Mouse (Mus musculus) MEL (cell line): ENCODE data around the gene Rabl6. TPM values are rescaled to one million over a fixed set of nuclear protein-coding genes. Genes with fewer than 3 reads are reported as not detected.

Experiments used
- DNase-seq: peaks from one replicate; pipeline ENCODE4 v3.0.0; 2011; ENCODE audit warnings: low read depth, low spot score
- H3K27ac ChIP-seq: 2 replicates; pipeline ENCODE4 v1.5.1; 2012; ENCODE audit warnings: low read depth, mild to moderate bottlenecking, control low read depth, low read length, moderate library complexity; ENCODE audit not compliant: control insufficient read depth
- H3K27me3 ChIP-seq, 2 experiments: fragments of 150-350 bp in 1 of 2; sonication (generic) in 1 of 2; 2 replicates each; pipeline ENCODE4 v1.6.1; 2012; ENCODE audit warnings: low read length in 2 of 2, mild to moderate bottlenecking in 2 of 2, improper control_type of control experiment in 1 of 2, moderate library complexity in 1 of 2; ENCODE audit not compliant: insufficient read depth in 2 of 2, control insufficient read depth in 1 of 2
- H3K36me3 ChIP-seq, 2 experiments: 2 replicates each; pipeline ENCODE4 v1.6.1; 2012 to 2014; ENCODE audit warnings: low read length in 2 of 2, improper control_type of control experiment in 1 of 2, inconsistent platforms in 1 of 2, mild to moderate bottlenecking in 1 of 2; ENCODE audit not compliant: insufficient read depth in 2 of 2, control insufficient read depth in 1 of 2
- H3K4me1 ChIP-seq, 2 experiments: fragments of 150-350 bp in 1 of 2; sonication (generic) in 1 of 2; 2 replicates each; pipeline ENCODE4 v1.6.1; 2012; ENCODE audit warnings: low read length in 2 of 2, improper control_type of control experiment in 1 of 2, mild to moderate bottlenecking in 1 of 2; ENCODE audit not compliant: insufficient read depth in 2 of 2, control insufficient read depth in 1 of 2
- H3K4me3 ChIP-seq, 2 experiments: fragments of 150-350 bp in 1 of 2; sonication (generic) in 1 of 2; 2 replicates each; pipeline ENCODE4 v1.5.1; 2012; ENCODE audit warnings: low read depth in 2 of 2, low read length in 2 of 2, mild to moderate bottlenecking in 2 of 2, moderate library complexity in 2 of 2, control low read depth in 1 of 2, improper control_type of control experiment in 1 of 2; ENCODE audit not compliant: control insufficient read depth in 1 of 2, insufficient read depth in 1 of 2
- H3K79me2 ChIP-seq: 2 replicates; pipeline ENCODE4 v1.6.1; 2012; ENCODE audit warnings: mild to moderate bottlenecking, low read length, moderate library complexity; ENCODE audit not compliant: control insufficient read depth, poor library complexity, insufficient read depth
- H3K9ac ChIP-seq: 2 replicates; pipeline ENCODE4 v1.6.1; 2012; ENCODE audit warnings: low read depth, mild to moderate bottlenecking, control low read depth, low read length, moderate library complexity; ENCODE audit not compliant: control insufficient read depth, poor library complexity, severe bottlenecking
- H3K9me3 ChIP-seq: fragments of 150-350 bp; sonication (generic); replicated peaks from 2 replicates; pipeline ENCODE4 v1.6.1; 2012; ENCODE audit warnings: mild to moderate bottlenecking, low read length, improper control_type of control experiment, moderate library complexity; ENCODE audit not compliant: insufficient read depth
- BHLHE40 ChIP-seq: IDR thresholded peaks from 2 replicates; pipeline ENCODE4 v1.6.1; 2012; ENCODE audit warnings: low read depth, mild to moderate bottlenecking, inconsistent platforms, low read length, improper control_type of control experiment, borderline replicate concordance
- CHD2 ChIP-seq: IDR thresholded peaks from 2 replicates; pipeline ENCODE4 v1.6.1; 2011; ENCODE audit warnings: low read length, improper control_type of control experiment
- ELF1 ChIP-seq: IDR thresholded peaks from 2 replicates; pipeline ENCODE4 v1.6.1; 2014; ENCODE audit warnings: low read depth, mild to moderate bottlenecking, inconsistent platforms, low read length, improper control_type of control experiment, moderate library complexity
- EP300 ChIP-seq, 2 experiments: IDR thresholded peaks; 2 replicates each; pipeline ENCODE4 v1.6.1; 2011; ENCODE audit warnings: improper control_type of control experiment in 2 of 2, low read length in 2 of 2, low read depth in 1 of 2, mild to moderate bottlenecking in 1 of 2
- GABPA ChIP-seq: IDR thresholded peaks from 2 replicates; pipeline ENCODE4 v1.6.1; 2012; ENCODE audit warnings: low read depth, mild to moderate bottlenecking, inconsistent platforms, low read length, improper control_type of control experiment, moderate library complexity
- GATA1 ChIP-seq: IDR thresholded peaks from 2 replicates; pipeline ENCODE4 v1.6.1; 2011; ENCODE audit warnings: low read depth, low read length, improper control_type of control experiment
- HCFC1 ChIP-seq: IDR thresholded peaks from 2 replicates; pipeline ENCODE4 v1.6.1; 2012; ENCODE audit warnings: low read depth, mild to moderate bottlenecking, inconsistent platforms, low read length, improper control_type of control experiment, moderate library complexity
- JUND ChIP-seq: IDR thresholded peaks from 2 replicates; pipeline ENCODE4 v1.6.1; 2011; ENCODE audit warnings: low read depth, mild to moderate bottlenecking, improper control_type of control experiment, low read length
- KAT2A ChIP-seq: conservative IDR thresholded peaks from 2 replicates; pipeline ENCODE4 v1.6.1; 2012; ENCODE audit warnings: low read depth, low read length, improper control_type of control experiment, inconsistent platforms
- MAFK ChIP-seq: IDR thresholded peaks from 2 replicates; pipeline ENCODE4 v1.6.1; 2011; ENCODE audit warnings: low read depth, mild to moderate bottlenecking, low read length, improper control_type of control experiment, borderline replicate concordance
- MAZ ChIP-seq: IDR thresholded peaks from 2 replicates; pipeline ENCODE4 v1.6.1; 2012; ENCODE audit warnings: low read depth, mild to moderate bottlenecking, inconsistent platforms, low read length, improper control_type of control experiment
- MEF2A ChIP-seq: IDR thresholded peaks from 2 replicates; pipeline ENCODE4 v1.6.1; 2014; ENCODE audit warnings: low read depth, mild to moderate bottlenecking, inconsistent platforms, low read length, improper control_type of control experiment; ENCODE audit not compliant: poor library complexity, insufficient replicate concordance, severe bottlenecking; ENCODE audit errors: extremely low read depth
- MXI1 ChIP-seq: IDR thresholded peaks from 2 replicates; pipeline ENCODE4 v1.6.1; 2011; ENCODE audit warnings: mild to moderate bottlenecking, low read depth, low read length, improper control_type of control experiment
- MYB ChIP-seq: IDR thresholded peaks from 2 replicates; pipeline ENCODE4 v1.6.1; 2011; ENCODE audit warnings: mild to moderate bottlenecking, low read depth, low read length, improper control_type of control experiment
- NELFE ChIP-seq: IDR thresholded peaks from 2 replicates; pipeline ENCODE4 v1.6.1; 2011; ENCODE audit warnings: low read depth, low read length, improper control_type of control experiment
- POLR2A ChIP-seq, 2 experiments: IDR thresholded peaks; 2 replicates each; pipeline ENCODE4 v1.6.1; 2011 to 2012; ENCODE audit warnings: low read length in 2 of 2, mild to moderate bottlenecking in 2 of 2, control low read depth in 1 of 2, improper control_type of control experiment in 1 of 2, low read depth in 1 of 2, moderate library complexity in 1 of 2; ENCODE audit not compliant: control insufficient read depth in 1 of 2, insufficient read depth in 1 of 2, poor library complexity in 1 of 2
- RAD21 ChIP-seq: IDR thresholded peaks from 2 replicates; pipeline ENCODE4 v1.6.1; 2011; ENCODE audit warnings: mild to moderate bottlenecking, low read depth, low read length, improper control_type of control experiment
- RCOR1 ChIP-seq: IDR thresholded peaks from 2 replicates; pipeline ENCODE4 v1.6.1; 2012; ENCODE audit warnings: low read depth, mild to moderate bottlenecking, inconsistent platforms, low read length, improper control_type of control experiment
- SIN3A ChIP-seq: IDR thresholded peaks from 2 replicates; pipeline ENCODE4 v1.6.1; 2012; ENCODE audit warnings: low read length, improper control_type of control experiment, inconsistent platforms
- SMC3 ChIP-seq: IDR thresholded peaks from 2 replicates; pipeline ENCODE4 v1.6.1; 2011; ENCODE audit warnings: low read depth, low read length, improper control_type of control experiment
- TBP ChIP-seq: IDR thresholded peaks from 2 replicates; pipeline ENCODE4 v1.8.0; 2011; ENCODE audit warnings: low read depth, low read length, improper control_type of control experiment
- TCF12 ChIP-seq: IDR thresholded peaks from 2 replicates; pipeline ENCODE4 v1.6.1; 2014; ENCODE audit warnings: low read depth, mild to moderate bottlenecking, inconsistent platforms, low read length, improper control_type of control experiment, moderate library complexity
- UBTF ChIP-seq: IDR thresholded peaks from 2 replicates; pipeline ENCODE4 v1.6.1; 2012; ENCODE audit warnings: low read depth, mild to moderate bottlenecking, inconsistent platforms, low read length, improper control_type of control experiment, moderate library complexity, borderline replicate concordance; ENCODE audit not compliant: insufficient read depth
- USF1 ChIP-seq: IDR thresholded peaks from 2 replicates; pipeline ENCODE4 v1.6.1; 2014; ENCODE audit warnings: low read depth, mild to moderate bottlenecking, inconsistent platforms, low read length, improper control_type of control experiment, moderate library complexity
- USF2 ChIP-seq, 2 experiments: IDR thresholded peaks; 2 replicates each; pipeline ENCODE4 v1.6.1; 2011 to 2012; ENCODE audit warnings: improper control_type of control experiment in 2 of 2, low read length in 2 of 2, borderline replicate concordance in 1 of 2, inconsistent platforms in 1 of 2, low read depth in 1 of 2, mild to moderate bottlenecking in 1 of 2; ENCODE audit not compliant: insufficient read depth in 1 of 2
- ZC3H11A ChIP-seq: IDR thresholded peaks from 2 replicates; pipeline ENCODE4 v1.6.1; 2012; ENCODE audit warnings: low read depth, mild to moderate bottlenecking, inconsistent platforms, low read length, improper control_type of control experiment
- ZMIZ1 ChIP-seq: IDR thresholded peaks from 2 replicates; pipeline ENCODE4 v1.6.1; 2012; ENCODE audit warnings: low read depth, mild to moderate bottlenecking, inconsistent platforms, low read length, improper control_type of control experiment, moderate library complexity
- polyA plus RNA-seq, 2 experiments: library from polyadenylated mRNA; stranded (reverse) in 1 of 2; unstranded in 1 of 2; fragments of >175 nt in 1 of 2; fragments of >200 nt in 1 of 2; gene quantifications; 2 replicates each; pipeline versions ENCODE4 v1.2.1 to v1.2.4; 2012; ENCODE audit warnings: low replicate concordance in 2 of 2, low read depth in 1 of 2; ENCODE audit not compliant: insufficient read length in 2 of 2, insufficient read depth in 1 of 2, missing spikeins in 1 of 2
- total RNA-seq: library from RNA; depleted of rRNA; stranded (reverse); fragments of 300-350 nt; gene quantifications from 2 replicates; pipeline ENCODE4 v1.2.3, GENCODE M21; 2012

Rabl6 gene
- total and polyA plus RNA-seq, 3 experiments: 76.9 to 104 (median 84.7) TPM

GRCm38 (mm10) chr2:25656691-25657090, 48.4 kb upstream of the Rabl6 start:
- no peak for DNase-seq
- Histone ChIP-seq H3K4me3 (no peak overlapping the region), H3K27ac (no peak overlapping the region), H3K9ac (no peak overlapping the region), H3K9me3 (no peaks in the 10 kb centered on the region), H3K36me3 (no peaks in the 10 kb centered on the region), H3K79me2 (no peaks in the 10 kb centered on the region), H3K4me1 (no peaks in the 10 kb centered on the region), H3K27me3 (peaks cover 10 to 20% of the 10 kb centered on the region in 2 experiments; a peak in 3 of 4 replicates)
- TF ChIP-seq HCFC1: no peak
- no peak for TF ChIP-seq USF2 (IDR thresholded peaks at IDR 0.05; ENCODE audit: borderline replicate concordance in 1 of 2, insufficient read depth in 1 of 2, low read depth in 1 of 2, low read length in 2 of 2)
- TF ChIP-seq TCF12: no peak
- no peak for TF ChIP-seq MEF2A
- TF ChIP-seq KAT2A: no peak
- no peak for TF ChIP-seq UBTF
- no peak for TF ChIP-seq SMC3
- no peak for TF ChIP-seq GABPA
- no peak for TF ChIP-seq GATA1
- no peak for TF ChIP-seq JUND
- TF ChIP-seq USF1: no peak
- TF ChIP-seq CHD2: no peak
- TF ChIP-seq POLR2A (IDR thresholded peaks at IDR 0.05; ENCODE audit: control insufficient read depth in 1 of 2, insufficient read depth in 1 of 2, low read depth in 1 of 2, low read length in 2 of 2, poor library complexity in 1 of 2): no peak
- TF ChIP-seq MXI1: no peak
- no peak for TF ChIP-seq SIN3A
- TF ChIP-seq BHLHE40: no peak

- H3K9me3 ChIP-seq: no peaks in the 10 kb centered on the region
- no peak overlapping the region for H3K27ac ChIP-seq
- no peaks in the 10 kb centered on the region for H3K4me1 ChIP-seq
- no peaks in the 10 kb centered on the region for H3K79me2 ChIP-seq
- TF ChIP-seq MYB (no peak), MAFK (no peak), RAD21 (no peak), USF2 (IDR thresholded peaks at IDR 0.05; ENCODE audit: borderline replicate concordance in 1 of 2, insufficient read depth in 1 of 2, low read depth in 1 of 2, low read length in 2 of 2) (no peak), ELF1 (no peak), HCFC1 (no peak), EP300 (IDR thresholded peaks at IDR 0.05; ENCODE audit: low read depth in 1 of 2, low read length in 2 of 2) (no peak), NELFE (no peak), KAT2A (no peak), UBTF (no peak), TBP (no peak), ZMIZ1 (no peak), MAZ (no peak), ZC3H11A (no peak), RCOR1 (no peak)
- H3K27me3 ChIP-seq: peaks cover 10 to 20% of the 10 kb centered on the region in 2 experiments; a peak in 3 of 4 replicates
- no peak overlapping the region for H3K4me3 ChIP-seq
- no peak for DNase-seq
- no peaks in the 10 kb centered on the region for H3K36me3 ChIP-seq
- no peak overlapping the region for H3K9ac ChIP-seq
Measured at GRCm38 (mm10) chr2:25654502-25654901, 46.2 kb upstream of the Rabl6 start.
